Mouse (Mus musculus): Measurements from ENCODE around the gene Myo18a. TPM values are rescaled to one million over a fixed set of nuclear protein-coding genes. Genes with fewer than 3 reads are reported as not detected.

The Myo18a gene
- polyA plus RNA-seq, 1 experiment from 2014 or later, result 42.3 TPM

DNA sequence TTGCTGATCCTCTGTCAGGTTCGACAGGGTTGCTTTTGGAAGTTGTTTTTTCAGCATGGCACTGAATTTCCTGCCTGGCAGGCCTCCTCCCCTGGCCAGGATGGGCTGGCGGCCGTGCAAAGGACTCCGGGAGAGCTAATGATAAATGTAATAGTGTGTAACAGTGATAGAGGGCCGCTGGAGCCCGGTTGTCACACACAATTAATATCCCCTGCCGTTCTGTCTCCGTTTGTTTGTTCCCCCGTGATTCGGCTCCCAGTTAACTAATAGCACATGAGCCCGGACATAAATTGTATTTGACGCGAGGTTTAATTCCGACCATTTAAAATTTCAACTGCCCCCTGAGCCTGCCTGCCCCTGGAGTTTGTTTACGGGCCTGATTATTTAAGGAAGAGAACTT lies 92.3 kb downstream of the Myo18a start:
- Histone ChIP-seq H3K4me3 (replicated peaks; ENCODE audit: low read depth, low read length) (no peak overlapping the region), H3K27me3 (ENCODE audit: control insufficient read depth, insufficient read depth, low read length) (no peaks in the 10 kb centered on the region), H3K36me3 (ENCODE audit: control insufficient read depth, insufficient read depth, low read length) (peaks cover 58% of the 10 kb centered on the region), H3K27ac (replicated peaks; ENCODE audit: low read depth, low read length) (peak overlapping the region; percentile 85), H3K4me2 (ENCODE audit: low read length) (no peak overlapping the region), H3K9me3 (ENCODE audit: control insufficient read depth, low read length) (no peaks in the 10 kb centered on the region), H3K4me1 (ENCODE audit: control insufficient read depth, insufficient read depth, low read length) (peaks cover 76% of the 10 kb centered on the region), H3K9ac (replicated peaks; ENCODE audit: low read length) (peak overlapping the region; percentile 9; the same call in 1 of the 2 replicates)
- WGBS, result 18% methylated on average over 15 of the region's 15 CpGs
- DNase-seq (peak; percentile 68), ATAC-seq (ENCODE audit: low FRiP score, low TSS enrichment) (no peak)

DNA sequence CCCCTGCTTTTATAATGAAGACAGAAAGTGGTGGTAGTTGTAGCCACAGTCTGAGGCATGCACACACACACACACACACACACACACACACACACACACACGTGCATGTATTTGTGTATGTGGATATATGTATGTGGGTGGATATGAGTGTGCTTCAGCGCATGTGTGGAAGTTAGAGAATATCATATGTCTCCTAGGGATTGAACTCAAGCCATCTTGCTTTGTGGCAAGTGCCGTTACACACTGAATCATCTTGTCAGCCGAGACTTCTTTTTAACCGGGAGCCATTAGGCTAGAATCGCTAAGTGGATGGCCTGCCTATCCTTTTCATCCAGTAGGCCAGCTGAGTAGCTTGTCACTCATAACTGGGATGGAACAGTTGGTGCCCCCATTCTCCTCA lies 94.0 kb downstream of the Myo18a start:
- Histone ChIP-seq H3K9me3 (ENCODE audit: control insufficient read depth, low read length) (no peaks in the 10 kb centered on the region), H3K4me3 (replicated peaks; ENCODE audit: low read depth, low read length) (no peak overlapping the region), H3K36me3 (ENCODE audit: control insufficient read depth, insufficient read depth, low read length) (peaks cover 54% of the 10 kb centered on the region), H3K27me3 (ENCODE audit: control insufficient read depth, insufficient read depth, low read length) (no peaks in the 10 kb centered on the region), H3K27ac (replicated peaks; ENCODE audit: low read depth, low read length) (peak overlapping the region; percentile 85), H3K4me1 (ENCODE audit: control insufficient read depth, insufficient read depth, low read length) (peaks cover 63% of the 10 kb centered on the region), H3K4me2 (ENCODE audit: low read length) (no peak overlapping the region), H3K9ac (replicated peaks; ENCODE audit: low read length) (no peak overlapping the region)
- no peak for DNase-seq
- no peak for ATAC-seq (ENCODE audit: low FRiP score, low TSS enrichment)
- WGBS, result 79% methylated on average over 6 of the region's 6 CpGs

DNA sequence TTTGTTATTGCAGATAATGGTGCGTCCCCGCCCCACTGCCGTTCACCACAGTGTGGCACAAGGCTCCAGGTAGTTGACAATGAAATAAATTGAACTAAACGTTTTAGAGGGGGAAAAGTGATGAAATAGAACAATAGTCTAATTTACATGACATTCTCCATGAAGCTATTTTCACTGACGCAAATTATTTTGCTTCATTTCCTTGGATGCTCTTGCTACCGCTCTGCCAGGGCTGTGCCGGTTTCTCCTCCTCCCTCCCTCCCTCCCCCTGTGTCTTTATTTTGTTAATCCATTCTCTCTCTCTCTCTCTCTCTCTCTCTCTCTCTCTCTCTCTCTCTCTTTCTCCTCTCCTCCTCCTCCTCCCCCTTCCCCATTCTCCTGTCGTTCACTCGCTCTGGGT lies 95.5 kb downstream of the Myo18a start:
- H3K9ac ChIP-seq (replicated peaks; ENCODE audit: low read length), result peak overlapping the region; percentile 2; the same call in 1 of the 2 replicates
- H3K27ac ChIP-seq (replicated peaks; ENCODE audit: low read depth, low read length), result peak overlapping the region; percentile 47
- ATAC-seq (ENCODE audit: low FRiP score, low TSS enrichment), result no peak
- H3K9me3 ChIP-seq (ENCODE audit: control insufficient read depth, low read length), result no peaks in the 10 kb centered on the region
- peak; percentile 57 for DNase-seq
- no peak overlapping the region for H3K4me3 ChIP-seq (replicated peaks; ENCODE audit: low read depth, low read length)
- no peaks in the 10 kb centered on the region for H3K27me3 ChIP-seq (ENCODE audit: control insufficient read depth, insufficient read depth, low read length)
- WGBS, result 25% methylated on average over 9 of the region's 9 CpGs
- H3K36me3 ChIP-seq (ENCODE audit: control insufficient read depth, insufficient read depth, low read length), result peaks cover 42% of the 10 kb centered on the region
- no peak overlapping the region for H3K4me2 ChIP-seq (ENCODE audit: low read length)
- peaks cover 56% of the 10 kb centered on the region for H3K4me1 ChIP-seq (ENCODE audit: control insufficient read depth, insufficient read depth, low read length)

- no peak overlapping the region for H3K27ac ChIP-seq (replicated peaks; ENCODE audit: low read depth, low read length)
Measured at GRCm38 (mm10) chr11:77860947-77861346, 97.9 kb downstream of the Myo18a start.

DNA sequence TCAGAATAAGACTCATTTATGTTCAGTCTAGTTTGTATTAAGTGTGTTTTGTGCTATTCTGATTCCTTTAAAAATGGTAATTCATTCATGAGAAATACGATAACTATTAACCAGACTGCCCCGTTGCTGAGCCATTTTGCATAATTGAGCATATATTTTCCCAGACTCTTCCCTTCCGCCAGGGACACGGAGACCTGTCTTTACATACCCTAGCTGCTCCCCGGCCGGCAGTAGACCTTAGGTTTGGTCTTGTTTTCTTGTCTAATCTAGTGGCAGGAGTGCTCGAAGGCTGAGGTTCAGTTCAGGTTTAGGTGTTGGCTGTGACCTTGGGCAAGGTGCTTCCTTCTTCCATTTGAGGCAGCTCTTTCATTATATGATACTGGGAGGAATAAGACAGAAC lies 99.8 kb downstream of the Myo18a start:
- peaks cover 44% of the 10 kb centered on the region for H3K4me1 ChIP-seq (ENCODE audit: control insufficient read depth, insufficient read depth, low read length)
- H3K9ac ChIP-seq (replicated peaks; ENCODE audit: low read length), result no peak overlapping the region
- no peak overlapping the region for H3K4me3 ChIP-seq (replicated peaks; ENCODE audit: low read depth, low read length)
- WGBS, result 62% methylated on average over 7 of the region's 7 CpGs
- H3K27me3 ChIP-seq (ENCODE audit: control insufficient read depth, insufficient read depth, low read length), result peaks cover 13% of the 10 kb centered on the region; the same call in 1 of the 2 replicates
- H3K36me3 ChIP-seq (ENCODE audit: control insufficient read depth, insufficient read depth, low read length), result peaks cover 37% of the 10 kb centered on the region
- no peak for DNase-seq
- H3K27ac ChIP-seq (replicated peaks; ENCODE audit: low read depth, low read length), result no peak overlapping the region
- ATAC-seq (ENCODE audit: low FRiP score, low TSS enrichment), result no peak
- no peak overlapping the region for H3K4me2 ChIP-seq (ENCODE audit: low read length)
- no peaks in the 10 kb centered on the region for H3K9me3 ChIP-seq (ENCODE audit: control insufficient read depth, low read length)

More at GRCm38 (mm10) chr11:77860947-77861346, 97.9 kb downstream of the Myo18a start:
- no peak for ATAC-seq (ENCODE audit: low FRiP score, low TSS enrichment)
- Histone ChIP-seq H3K4me1 (ENCODE audit: control insufficient read depth, insufficient read depth, low read length) (peaks cover 39% of the 10 kb centered on the region), H3K9ac (replicated peaks; ENCODE audit: low read length) (no peak overlapping the region), H3K4me2 (ENCODE audit: low read length) (no peak overlapping the region), H3K4me3 (replicated peaks; ENCODE audit: low read depth, low read length) (no peak overlapping the region), H3K36me3 (ENCODE audit: control insufficient read depth, insufficient read depth, low read length) (peaks cover 44% of the 10 kb centered on the region), H3K27me3 (ENCODE audit: control insufficient read depth, insufficient read depth, low read length) (peaks cover 11% of the 10 kb centered on the region; the same call in 1 of the 2 replicates), H3K9me3 (ENCODE audit: control insufficient read depth, low read length) (no peaks in the 10 kb centered on the region)
- WGBS, result 73% methylated on average over 9 of the region's 9 CpGs
- DNase-seq, result no peak

DNA sequence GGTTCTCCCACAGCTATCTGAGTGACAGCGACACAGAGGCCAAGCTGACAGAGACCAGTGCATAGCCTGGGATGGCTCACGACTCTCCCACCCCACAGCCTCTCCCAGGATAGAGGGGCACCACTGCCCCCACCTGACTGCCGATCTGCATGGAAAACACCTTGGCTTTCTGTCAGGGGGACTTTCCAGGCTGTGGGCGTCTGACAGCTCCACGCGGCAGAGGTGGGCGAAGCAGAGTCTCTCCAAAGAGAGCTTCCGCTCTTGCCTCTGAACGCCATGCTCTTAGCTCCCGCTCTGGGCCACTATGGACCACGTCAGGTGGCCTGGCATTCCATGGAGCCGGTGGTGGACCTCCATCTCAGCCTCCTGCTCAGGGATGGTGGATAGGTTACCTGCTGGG lies 101.7 kb downstream of the Myo18a start:
- H3K4me3 ChIP-seq (replicated peaks; ENCODE audit: low read depth, low read length), result no peak overlapping the region
- peaks cover 38% of the 10 kb centered on the region for H3K4me1 ChIP-seq (ENCODE audit: control insufficient read depth, insufficient read depth, low read length)
- no peak for DNase-seq
- ATAC-seq (ENCODE audit: low FRiP score, low TSS enrichment), result no peak
- H3K27me3 ChIP-seq (ENCODE audit: control insufficient read depth, insufficient read depth, low read length), result peaks cover 13% of the 10 kb centered on the region; the same call in 1 of the 2 replicates
- no peaks in the 10 kb centered on the region for H3K9me3 ChIP-seq (ENCODE audit: control insufficient read depth, low read length)
- H3K4me2 ChIP-seq (ENCODE audit: low read length), result no peak overlapping the region
- no peak overlapping the region for H3K9ac ChIP-seq (replicated peaks; ENCODE audit: low read length)
- H3K36me3 ChIP-seq (ENCODE audit: control insufficient read depth, insufficient read depth, low read length), result peaks cover 25% of the 10 kb centered on the region
- H3K27ac ChIP-seq (replicated peaks; ENCODE audit: low read depth, low read length), result no peak overlapping the region
- WGBS, result 60% methylated on average over 12 of the region's 12 CpGs

DNA sequence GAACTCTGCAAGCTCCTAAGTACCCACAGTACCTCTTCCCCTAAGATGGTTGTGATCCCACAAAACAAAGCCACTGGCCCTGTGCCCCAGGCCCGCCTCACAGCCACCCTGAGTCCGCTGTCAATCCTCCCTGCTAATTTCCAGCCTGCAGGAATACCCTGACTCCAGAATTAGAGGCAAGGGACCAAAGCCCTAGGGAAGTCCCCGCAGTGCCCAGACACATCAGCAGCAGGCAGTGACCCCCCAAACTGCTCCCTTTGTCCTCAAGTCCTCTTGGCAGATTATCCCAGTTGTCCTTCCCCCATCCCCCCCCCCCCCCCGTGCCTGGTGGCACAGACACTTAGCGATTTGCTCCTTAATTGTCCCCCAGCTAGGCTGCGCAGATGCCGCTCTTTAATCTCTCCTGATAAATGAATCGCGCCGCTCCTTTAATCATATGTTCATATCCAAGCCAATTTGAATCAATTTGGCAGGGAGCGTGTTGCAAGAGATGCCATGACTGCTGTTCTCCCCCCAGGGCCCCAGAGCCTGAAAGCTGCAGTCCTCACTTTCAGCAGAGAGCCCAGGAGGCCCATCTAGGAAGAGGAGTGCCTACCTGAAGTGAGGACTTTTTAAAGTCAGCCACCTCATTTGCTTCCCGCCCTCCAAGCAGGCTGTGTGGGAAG lies 104.5 kb downstream of the Myo18a start:
- Histone ChIP-seq H3K4me2 (ENCODE audit: low read length) (0 out of 2 replicates have a peak overlapping the region, but pooled peaks have one; percentile 4), H3K36me3 (ENCODE audit: control insufficient read depth, insufficient read depth, low read length) (peaks cover 13% of the 10 kb centered on the region), H3K4me1 (ENCODE audit: control insufficient read depth, insufficient read depth, low read length) (peaks cover 49% of the 10 kb centered on the region), H3K9me3 (ENCODE audit: control insufficient read depth, low read length) (no peaks in the 10 kb centered on the region), H3K27ac (replicated peaks; ENCODE audit: low read depth, low read length) (peak overlapping the region; percentile 66), H3K9ac (replicated peaks; ENCODE audit: low read length) (no peak overlapping the region; the same call in 1 of the 2 replicates), H3K27me3 (ENCODE audit: control insufficient read depth, insufficient read depth, low read length) (peaks cover 13% of the 10 kb centered on the region; the same call in 1 of the 2 replicates), H3K4me3 (replicated peaks; ENCODE audit: low read depth, low read length) (no peak overlapping the region)
- 4% methylated on average over 12 of the region's 12 CpGs for WGBS
- DNase-seq (peak; percentile 83), ATAC-seq (ENCODE audit: low FRiP score, low TSS enrichment) (peak; percentile 48)

- ATAC-seq (ENCODE audit: low FRiP score, low TSS enrichment), result no peak
- H3K4me3 ChIP-seq (replicated peaks; ENCODE audit: low read depth, low read length), result no peak overlapping the region
- no peaks in the 10 kb centered on the region for H3K36me3 ChIP-seq (ENCODE audit: control insufficient read depth, insufficient read depth, low read length)
- H3K27me3 ChIP-seq (ENCODE audit: control insufficient read depth, insufficient read depth, low read length), result no peaks in the 10 kb centered on the region
- no peak overlapping the region for H3K9ac ChIP-seq (replicated peaks; ENCODE audit: low read length)
- peak; percentile 73 for DNase-seq
- no peak overlapping the region for H3K4me2 ChIP-seq (ENCODE audit: low read length)
- peaks cover 71% of the 10 kb centered on the region for H3K4me1 ChIP-seq (ENCODE audit: control insufficient read depth, insufficient read depth, low read length)
- 0 out of 2 replicates have a peak overlapping the region, but pooled peaks have one; percentile 3 for H3K27ac ChIP-seq (replicated peaks; ENCODE audit: low read depth, low read length)
- H3K9me3 ChIP-seq (ENCODE audit: control insufficient read depth, low read length), result no peaks in the 10 kb centered on the region
- 15% methylated on average over 4 of the region's 4 CpGs for WGBS
Measured at GRCm38 (mm10) chr11:77871436-77871835, 108.4 kb downstream of the Myo18a start.

DNA sequence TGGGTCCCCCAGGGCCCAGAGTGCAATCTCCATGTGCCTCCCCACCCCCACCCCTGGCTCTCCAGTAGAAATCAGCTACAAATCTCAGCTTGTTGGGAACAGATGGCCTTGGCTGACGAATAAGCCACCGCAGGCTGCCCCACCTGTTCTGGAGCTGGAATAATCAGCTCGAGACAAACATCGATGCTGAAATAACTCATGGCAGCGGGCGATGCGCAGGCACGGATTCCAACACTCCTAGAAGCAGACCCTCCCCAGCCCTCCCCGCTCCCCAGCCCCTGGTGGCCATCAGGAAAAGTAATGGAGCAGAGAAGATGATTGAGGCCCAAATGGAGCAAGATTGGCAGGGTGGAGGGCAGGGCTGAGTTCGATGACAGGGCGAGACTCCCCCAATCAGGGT lies 109.2 kb downstream of the Myo18a start:
- H3K4me1 ChIP-seq (ENCODE audit: control insufficient read depth, insufficient read depth, low read length), result peaks cover 71% of the 10 kb centered on the region
- H3K4me2 ChIP-seq (ENCODE audit: low read length), result peak overlapping the region; percentile 30
- H3K27ac ChIP-seq (replicated peaks; ENCODE audit: low read depth, low read length), result peak overlapping the region; percentile 54
- no peaks in the 10 kb centered on the region for H3K36me3 ChIP-seq (ENCODE audit: control insufficient read depth, insufficient read depth, low read length)
- no peak overlapping the region for H3K4me3 ChIP-seq (replicated peaks; ENCODE audit: low read depth, low read length)
- WGBS, result 6% methylated on average over 11 of the region's 11 CpGs
- no peaks in the 10 kb centered on the region for H3K27me3 ChIP-seq (ENCODE audit: control insufficient read depth, insufficient read depth, low read length)
- H3K9ac ChIP-seq (replicated peaks; ENCODE audit: low read length), result 0 out of 2 replicates have a peak overlapping the region, but pooled peaks have one; percentile 10
- ATAC-seq (ENCODE audit: low FRiP score, low TSS enrichment), result no peak; the same call in 1 of the 2 replicates
- no peaks in the 10 kb centered on the region for H3K9me3 ChIP-seq (ENCODE audit: control insufficient read depth, low read length)
- peak; percentile 74 for DNase-seq

Measured in midbrain, embryonic 14.5 days (tissue).